Mouse (Mus musculus) heart, adult 9 months (tissue): Measurements from ENCODE around the gene Prss12.
"Not testable (repeated sequence)": the region's sequence is repeated elsewhere in the genome, so short reads cannot be mapped to it uniquely, and the experiment has no call there.

Source experiments
- DNase-seq, 2 experiments: peaks; one replicate each; pipeline ENCODE4 v3.0.0; 2022; ENCODE audit warnings: low spot score in 2 of 2

Prss12 gene

GRCm38 (mm10) chr3:123476833-123477232 is 30.1 kb downstream of the Prss12 start:
- DNase-seq = no peak

GRCm38 (mm10) chr3:123481266-123481665 is 34.6 kb downstream of the Prss12 start:
- no peak for DNase-seq

GRCm38 (mm10) chr3:123491814-123492213 is 45.1 kb downstream of the Prss12 start:
- no peak for DNase-seq

GRCm38 (mm10) chr3:123493163-123493562 is 46.5 kb downstream of the Prss12 start:
- DNase-seq = no peak

- DNase-seq = no peak
Observed at GRCm38 (mm10) chr3:123495088-123495487, 48.4 kb downstream of the Prss12 start.

- DNase-seq = no peak
Observed at GRCm38 (mm10) chr3:123498787-123499186, 52.1 kb downstream of the Prss12 start.

- DNase-seq = not testable (repeated sequence)
Observed at GRCm38 (mm10) chr3:123501798-123502197, 55.1 kb downstream of the Prss12 start.

- no peak for DNase-seq
Observed at GRCm38 (mm10) chr3:123503943-123504342, 57.2 kb downstream of the Prss12 start.

- no peak for DNase-seq
Observed at GRCm38 (mm10) chr3:123504783-123505182, 58.1 kb downstream of the Prss12 start.

- DNase-seq = no peak
Observed at GRCm38 (mm10) chr3:123505778-123506667, 59.3 kb downstream of the Prss12 start.

- DNase-seq = no peak
Observed at GRCm38 (mm10) chr3:123506699-123507662, 60.3 kb downstream of the Prss12 start.

GRCm38 (mm10) chr3:123507663-123508055 is 60.9 kb downstream of the Prss12 start:
- no peak for DNase-seq

GRCm38 (mm10) chr3:123508056-123508674 is 61.5 kb downstream of the Prss12 start:
- peak; percentile 98 to 99 for DNase-seq

GRCm38 (mm10) chr3:123508675-123509376 is 62.1 kb downstream of the Prss12 start:
- no peak for DNase-seq

- no peak for DNase-seq
Observed at GRCm38 (mm10) chr3:123511818-123512217, 65.1 kb downstream of the Prss12 start.

GRCm38 (mm10) chr3:123514886-123515285 is 68.2 kb downstream of the Prss12 start:
- no peak for DNase-seq

- peak in 1 of 2 experiments; percentile 47 for DNase-seq
Observed at GRCm38 (mm10) chr3:123515600-123516359, 69.1 kb downstream of the Prss12 start.

- DNase-seq = peak in 1 of 2 experiments; percentile 14
Observed at GRCm38 (mm10) chr3:123516784-123517183, 70.1 kb downstream of the Prss12 start.

- no peak for DNase-seq
Observed at GRCm38 (mm10) chr3:123526313-123527067, 79.8 kb downstream of the Prss12 start.
